Mouse (Mus musculus) forebrain, postnatal 0 days (tissue): ENCODE data around the gene Disp3. TPM values are rescaled to one million over a fixed set of nuclear protein-coding genes. Genes with fewer than 3 reads are reported as not detected.
A peak's percentile ranks its signal among the peaks of the same experiment; 100 is the strongest.

Source experiments
- ATAC-seq: fragments of 200-750 bp; cut with Nextera tagmentation; 2 replicates; pipeline ENCODE4 v1.8.0; 2017; ENCODE audit warnings: mild to moderate bottlenecking, moderate library complexity
- DNase-seq: peaks from one replicate; pipeline ENCODE4 v3.0.0-alpha.2; 2015
- H3K27ac ChIP-seq: fragments of 300-500 bp; sonication (generic); 2 replicates; pipeline ENCODE4 v1.5.1; 2014; ENCODE audit warnings: low read depth, mild to moderate bottlenecking, antibody characterized with exemption, low read length, moderate library complexity, mixed read lengths
- H3K27me3 ChIP-seq: fragments of 300-500 bp; sonication (generic); 2 replicates; pipeline ENCODE4 v1.6.1; 2014; ENCODE audit warnings: mild to moderate bottlenecking, low read length, mixed read lengths; ENCODE audit not compliant: insufficient read depth
- H3K36me3 ChIP-seq: fragments of 300-500 bp; sonication (generic); 2 replicates; pipeline ENCODE4 v1.6.1; 2014; ENCODE audit warnings: mild to moderate bottlenecking, moderate library complexity; ENCODE audit not compliant: insufficient read depth
- H3K4me1 ChIP-seq: fragments of 300-500 bp; sonication (generic); 2 replicates; pipeline ENCODE4 v1.6.1; 2014; ENCODE audit warnings: antibody characterized with exemption; ENCODE audit not compliant: insufficient read depth
- H3K4me2 ChIP-seq: fragments of 300-500 bp; sonication (generic); 2 replicates; pipeline ENCODE4 v1.6.1; 2014; ENCODE audit warnings: low read depth, mild to moderate bottlenecking, moderate library complexity
- H3K4me3 ChIP-seq: fragments of 300-500 bp; sonication (generic); 2 replicates; pipeline ENCODE4 v1.5.1; 2014; ENCODE audit warnings: low read depth, low read length, mixed read lengths
- H3K9ac ChIP-seq: fragments of 300-500 bp; sonication (generic); 2 replicates; pipeline ENCODE4 v1.6.1; 2014; ENCODE audit warnings: mild to moderate bottlenecking
- H3K9me3 ChIP-seq: fragments of 300-500 bp; sonication (generic); 2 replicates; pipeline ENCODE4 v1.6.1; 2016; ENCODE audit warnings: low read length
- CTCF ChIP-seq: sonication (generic); IDR thresholded peaks from 2 replicates; pipeline ENCODE4 v1.5.1; 2016; ENCODE audit warnings: antibody characterized with exemption, control low read depth, low read depth
- WGBS: fragments of 180-500 bp; shearing (Covaris S2); extraction: QIAGEN DNeasy Blood & Tissue Kit; methylation state at CpG from one replicate; pipeline ENCODE4 v1.1.7; 2014; 5-methylcytosine and 5-hydroxymethylcytosine counted together
- polyA plus RNA-seq: library from polyadenylated mRNA; unstranded; fragments of >200 nt; fragmentation: Nextera tagmentation; extraction: Ambion mirVana; gene quantifications from 2 replicates; pipeline ENCODE4 v1.2.1, GENCODE M21; 2015
- total RNA-seq: library from RNA; depleted of rRNA; stranded (reverse); fragments of >200 nt; gene quantifications from 2 replicates; pipeline ENCODE4 v1.2.3, GENCODE M21; 2014

Disp3 gene
- total and polyA plus RNA-seq, 2 experiments from 2014 or later, result 6.1 to 17.3 TPM

DNA sequence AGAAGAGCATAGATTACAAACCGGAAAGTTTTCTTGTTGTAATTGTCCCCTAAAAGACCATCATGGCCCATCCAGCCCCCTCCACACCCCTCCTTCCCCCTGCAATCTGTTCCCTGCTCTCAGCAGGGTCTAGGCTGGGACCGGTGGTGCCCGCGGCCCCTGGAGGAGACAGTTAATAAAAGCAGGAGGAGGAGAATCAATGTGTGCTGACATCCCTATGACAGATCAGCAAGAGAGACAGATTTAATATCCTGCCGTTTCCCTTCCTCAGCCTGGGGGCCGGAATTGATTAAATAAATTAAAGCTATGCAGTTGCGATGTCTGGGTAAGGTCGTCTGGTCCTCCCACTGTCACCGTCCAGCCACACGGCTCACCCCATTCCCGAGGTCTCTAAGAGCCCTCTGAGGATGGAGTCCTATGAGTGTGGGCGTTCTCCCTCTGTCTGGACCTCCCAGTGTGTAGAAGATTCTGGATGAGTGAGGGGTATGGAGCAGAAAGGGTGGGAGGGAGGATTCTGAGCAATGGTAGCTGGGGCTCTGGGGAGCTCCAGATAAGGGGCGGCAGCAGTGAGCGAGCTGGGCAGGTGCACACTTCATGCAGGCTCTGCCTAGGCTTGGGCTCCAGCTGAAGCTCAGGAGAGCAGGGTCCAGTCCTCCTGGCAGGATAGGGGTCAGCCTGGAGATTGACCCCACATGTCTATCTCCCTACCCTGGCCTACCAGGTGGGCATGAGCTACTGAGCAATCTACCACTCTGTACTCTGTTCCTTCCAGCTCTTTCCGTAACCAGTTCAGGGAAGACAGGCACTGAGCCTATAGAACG is 24.7 kb upstream of the Disp3 start:
- WGBS, result 72% methylated on average over 16 of the region's 16 CpGs
- H3K4me1 ChIP-seq, result peaks cover 20% of the 10 kb centered on the region; the same call in 1 of the 2 replicates
- TF ChIP-seq CTCF, result no peak
- DNase-seq (no peak), ATAC-seq (no peak)
- no peaks in the 10 kb centered on the region for H3K27me3 ChIP-seq
- no peaks in the 10 kb centered on the region for H3K36me3 ChIP-seq
- no peak overlapping the region for H3K4me3 ChIP-seq
- H3K9me3 ChIP-seq, result no peaks in the 10 kb centered on the region
- no peak overlapping the region for H3K27ac ChIP-seq
- no peak overlapping the region for H3K9ac ChIP-seq
- H3K4me2 ChIP-seq, result no peak overlapping the region

DNA sequence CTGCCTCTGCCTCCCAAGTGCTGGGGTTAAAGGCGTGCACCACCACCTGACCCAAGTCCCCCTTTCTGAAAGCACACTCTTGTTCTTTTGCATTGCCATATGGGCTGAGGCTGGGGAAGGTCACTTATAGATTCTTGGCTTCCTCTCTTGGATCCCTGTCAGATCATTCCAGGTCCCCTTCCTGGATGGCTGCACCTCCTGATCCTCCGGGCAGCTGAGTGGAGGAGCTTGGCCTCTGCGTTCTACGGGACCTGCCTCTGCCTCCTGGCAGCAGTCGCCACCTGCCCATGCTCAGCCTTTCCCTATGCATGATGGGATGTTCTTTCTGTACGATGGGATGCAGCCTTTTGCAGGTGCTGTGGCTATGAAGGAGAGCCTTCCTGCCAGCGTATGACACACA is 23.1 kb upstream of the Disp3 start:
- Histone ChIP-seq H3K4me2 (no peak overlapping the region), H3K4me3 (no peak overlapping the region), H3K36me3 (no peaks in the 10 kb centered on the region), H3K27ac (no peak overlapping the region), H3K4me1 (peaks cover 20% of the 10 kb centered on the region; the same call in 1 of the 2 replicates), H3K27me3 (no peaks in the 10 kb centered on the region), H3K9ac (no peak overlapping the region), H3K9me3 (no peaks in the 10 kb centered on the region)
- ATAC-seq, result no peak
- WGBS, result 83% methylated on average over 7 of the region's 7 CpGs
- DNase-seq, result no peak
- TF ChIP-seq CTCF, result no peak

DNA sequence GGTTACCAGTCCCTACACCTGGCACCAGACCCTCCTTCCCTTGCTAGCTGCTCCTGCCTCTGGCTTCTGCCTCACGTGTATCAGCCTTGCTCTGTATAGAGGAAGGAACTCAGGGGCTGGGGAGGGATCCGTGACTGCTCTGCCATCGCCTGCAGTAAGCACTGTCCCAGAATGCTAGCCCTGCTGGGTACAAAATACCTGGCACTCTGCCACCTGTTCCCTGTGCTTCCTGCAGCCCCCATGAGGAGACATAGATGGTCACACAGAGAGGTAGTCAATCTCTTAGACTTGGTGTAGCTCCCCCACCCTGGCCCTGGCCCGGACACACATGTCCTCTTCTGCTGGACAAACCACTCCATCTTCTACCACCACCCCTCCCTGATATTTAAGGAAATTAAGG is 22.4 kb upstream of the Disp3 start:
- Histone ChIP-seq H3K9me3 (no peaks in the 10 kb centered on the region), H3K9ac (no peak overlapping the region), H3K27ac (no peak overlapping the region), H3K4me2 (no peak overlapping the region), H3K27me3 (no peaks in the 10 kb centered on the region), H3K36me3 (no peaks in the 10 kb centered on the region), H3K4me1 (peaks cover 13% of the 10 kb centered on the region; the same call in 1 of the 2 replicates), H3K4me3 (no peak overlapping the region)
- ATAC-seq (no peak), DNase-seq (no peak)
- TF ChIP-seq CTCF, result no peak
- 54% methylated on average over 4 of the region's 4 CpGs for WGBS

DNA sequence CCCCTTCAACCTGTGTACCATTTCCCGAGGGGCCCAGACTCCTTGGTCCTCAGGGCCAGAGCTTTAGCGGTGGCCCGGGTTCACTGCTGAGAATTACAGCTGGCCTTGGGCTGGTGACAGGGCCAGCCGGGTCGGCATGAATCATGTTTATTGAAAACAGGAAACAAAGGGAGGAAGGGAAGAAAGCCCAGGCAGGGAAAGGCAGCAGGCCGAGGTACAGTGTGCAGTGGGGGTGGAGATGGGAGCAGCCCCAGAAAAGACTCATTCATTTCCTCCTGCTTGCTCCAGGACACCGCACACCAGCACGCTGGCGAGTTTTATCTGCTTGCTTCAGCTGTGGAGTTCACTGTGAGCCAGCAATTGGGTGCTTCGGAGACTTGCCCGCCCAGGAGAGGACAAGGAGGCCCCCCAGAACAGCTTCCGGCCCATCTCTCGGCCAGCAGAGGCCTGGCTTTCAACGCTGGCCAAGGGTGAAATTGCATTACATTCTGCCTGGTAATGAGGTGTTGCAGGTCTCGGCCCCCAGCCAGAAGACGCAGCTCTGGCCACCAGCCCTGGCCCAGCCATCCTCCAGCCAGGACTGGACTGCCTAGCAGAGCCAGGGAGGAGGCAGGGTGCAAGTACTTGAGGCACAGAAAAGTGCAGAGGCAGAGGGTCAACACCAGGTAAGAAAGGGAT is 18.8 kb upstream of the Disp3 start:
- Histone ChIP-seq H3K4me2 (no peak overlapping the region), H3K9ac (no peak overlapping the region), H3K27me3 (no peaks in the 10 kb centered on the region; the same call in 1 of the 2 replicates), H3K4me1 (no peaks in the 10 kb centered on the region), H3K36me3 (no peaks in the 10 kb centered on the region), H3K9me3 (no peaks in the 10 kb centered on the region), H3K4me3 (no peak overlapping the region), H3K27ac (0 out of 2 replicates have a peak overlapping the region, but pooled peaks have one; percentile 15)
- 15% methylated on average over 16 of the region's 16 CpGs for WGBS
- no peak for TF ChIP-seq CTCF
- DNase-seq (no peak), ATAC-seq (peak; percentile 78)

DNA sequence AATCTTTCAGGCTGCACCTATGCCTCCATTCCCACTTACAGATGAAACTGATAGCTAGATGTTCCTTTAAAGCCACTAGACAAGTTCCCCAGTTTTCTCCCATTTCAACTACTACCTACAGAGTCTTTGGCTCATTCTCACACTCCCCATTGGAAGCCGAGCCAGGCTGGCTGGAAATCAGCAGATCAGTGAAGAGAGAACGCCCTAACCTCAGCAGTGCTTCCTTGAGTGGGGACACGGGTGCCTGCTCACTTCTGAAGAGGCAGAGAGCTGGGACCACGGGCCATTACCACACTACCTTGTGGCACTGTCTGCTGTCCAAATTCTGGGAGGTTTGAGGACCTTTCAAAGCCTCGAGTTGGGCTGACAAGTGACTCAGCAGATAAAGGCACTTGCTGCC is 11.0 kb upstream of the Disp3 start:
- H3K4me2 ChIP-seq, result no peak overlapping the region
- no peak overlapping the region for H3K27ac ChIP-seq
- no peak overlapping the region for H3K9ac ChIP-seq
- no peaks in the 10 kb centered on the region for H3K36me3 ChIP-seq
- H3K4me1 ChIP-seq, result no peaks in the 10 kb centered on the region
- H3K27me3 ChIP-seq, result no peaks in the 10 kb centered on the region; the same call in 1 of the 2 replicates
- H3K4me3 ChIP-seq, result no peak overlapping the region
- no peak for DNase-seq
- ATAC-seq, result no peak
- TF ChIP-seq CTCF, result no peak
- WGBS, result 60% methylated on average over 5 of the region's 5 CpGs
- H3K9me3 ChIP-seq, result no peaks in the 10 kb centered on the region

DNA sequence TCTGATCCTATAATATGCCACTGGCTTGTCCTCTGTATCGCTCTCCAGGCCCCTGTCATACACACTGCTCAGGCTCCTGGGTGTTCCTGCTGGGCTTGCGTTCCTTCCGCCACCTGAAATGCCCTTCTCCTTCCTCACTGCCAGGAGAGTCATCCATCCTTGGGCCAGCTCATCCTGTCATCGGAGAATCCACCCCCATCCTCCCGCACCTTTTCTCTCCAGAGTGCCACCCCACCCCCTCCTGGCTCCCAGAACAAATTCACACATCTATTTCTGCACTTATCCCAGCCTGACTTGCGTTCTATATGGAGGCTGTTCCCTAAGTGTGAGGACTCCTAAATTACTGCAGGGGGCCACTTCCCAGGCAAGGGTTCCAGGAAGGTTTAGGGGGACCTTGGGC is 9.9 kb upstream of the Disp3 start:
- Histone ChIP-seq H3K9ac (no peak overlapping the region), H3K9me3 (no peaks in the 10 kb centered on the region), H3K36me3 (no peaks in the 10 kb centered on the region), H3K4me1 (0 out of 2 replicates have a peak, but pooled peaks cover 5% of the 10 kb centered on the region), H3K27me3 (no peaks in the 10 kb centered on the region; the same call in 1 of the 2 replicates), H3K4me2 (no peak overlapping the region), H3K27ac (no peak overlapping the region), H3K4me3 (no peak overlapping the region)
- ATAC-seq (no peak), DNase-seq (no peak)
- WGBS, result 74% methylated on average over 6 of the region's 6 CpGs
- no peak for TF ChIP-seq CTCF

DNA sequence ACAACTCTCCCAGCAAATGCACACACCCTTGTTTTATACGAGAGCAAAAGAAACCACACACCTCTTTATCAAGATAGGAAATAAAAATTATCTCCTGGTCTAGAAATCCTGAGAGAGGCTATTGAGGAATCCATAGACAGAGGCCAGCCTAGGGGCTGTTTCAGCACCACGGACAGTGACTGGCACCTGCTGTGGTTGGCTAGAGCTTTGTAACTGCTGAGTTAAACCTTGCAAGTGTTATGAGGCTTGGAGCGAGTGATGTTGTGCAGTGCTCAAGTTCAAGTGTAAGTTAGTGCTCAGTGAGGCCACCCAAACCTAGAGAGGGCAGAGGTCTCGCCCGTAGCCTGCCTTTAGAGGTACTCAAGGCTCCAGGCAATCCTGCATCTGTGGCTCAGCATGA is 5.6 kb upstream of the Disp3 start:
- DNase-seq (no peak), ATAC-seq (no peak)
- Histone ChIP-seq H3K27ac (no peak overlapping the region), H3K4me3 (no peak overlapping the region), H3K4me1 (peaks cover 17% of the 10 kb centered on the region), H3K9me3 (no peaks in the 10 kb centered on the region), H3K9ac (no peak overlapping the region), H3K4me2 (no peak overlapping the region), H3K27me3 (no peaks in the 10 kb centered on the region), H3K36me3 (no peaks in the 10 kb centered on the region)
- WGBS, result 31% methylated on average over 5 of the region's 5 CpGs
- no peak for TF ChIP-seq CTCF
